Mouse (Mus musculus) hindbrain, embryonic 15.5 days (tissue): ENCODE results near the gene Otud1. TPM values are rescaled to one million over a fixed set of nuclear protein-coding genes. Genes with fewer than 3 reads are reported as not detected.
A peak's percentile ranks its signal among the peaks of the same experiment; 100 is the strongest.

Source experiments
- ATAC-seq: fragments of 200-750 bp; cut with Nextera tagmentation; 2 replicates; pipeline ENCODE4 v1.8.0; 2017; ENCODE audit warnings: low read depth, moderate number of reproducible peaks, moderate TSS enrichment; ENCODE audit not compliant: low FRiP score
- H3K27ac ChIP-seq: fragments of 300-500 bp; sonication (generic); replicated peaks from 2 replicates; pipeline ENCODE4 v1.5.1; 2015; ENCODE audit warnings: mild to moderate bottlenecking, inconsistent platforms
- H3K27me3 ChIP-seq: fragments of 300-500 bp; sonication (generic); 2 replicates; pipeline ENCODE4 v1.6.1; 2015; ENCODE audit warnings: control low read depth, inconsistent platforms
- H3K36me3 ChIP-seq: fragments of 300-500 bp; sonication (generic); 2 replicates; pipeline ENCODE4 v1.6.1; 2015; ENCODE audit warnings: control low read depth, inconsistent platforms
- H3K4me1 ChIP-seq: fragments of 300-500 bp; sonication (generic); replicated peaks from 2 replicates; pipeline ENCODE4 v1.6.1; 2015; ENCODE audit warnings: control low read depth, inconsistent platforms
- H3K4me2 ChIP-seq: fragments of 300-500 bp; sonication (generic); 2 replicates; pipeline ENCODE4 v1.6.1; 2015; ENCODE audit warnings: moderate library complexity, mild to moderate bottlenecking, inconsistent platforms
- H3K4me3 ChIP-seq: fragments of 300-500 bp; sonication (generic); 2 replicates; pipeline ENCODE4 v1.5.1; 2015; ENCODE audit warnings: mild to moderate bottlenecking, inconsistent platforms
- H3K9ac ChIP-seq: fragments of 300-500 bp; sonication (generic); 2 replicates; pipeline ENCODE4 v1.6.1; 2015; ENCODE audit warnings: inconsistent platforms
- H3K9me3 ChIP-seq: fragments of 300-500 bp; sonication (generic); 2 replicates; pipeline ENCODE4 v1.6.1; 2016; ENCODE audit warnings: control low read depth, inconsistent platforms
- WGBS: fragments of 180-500 bp; shearing (Covaris S2); methylation state at CpG from one replicate; pipeline ENCODE4 v1.1.7; 2015; 5-methylcytosine and 5-hydroxymethylcytosine counted together
- polyA plus RNA-seq: library from polyadenylated mRNA; unstranded; fragments of >200 nt; fragmentation: Nextera tagmentation; extraction: Ambion mirVana; gene quantifications from 2 replicates; pipeline ENCODE4 v1.2.1, GENCODE M21; 2015

Otud1 gene
- polyA plus RNA-seq, 1 experiment from 2014 or later, result 1.7 TPM

DNA sequence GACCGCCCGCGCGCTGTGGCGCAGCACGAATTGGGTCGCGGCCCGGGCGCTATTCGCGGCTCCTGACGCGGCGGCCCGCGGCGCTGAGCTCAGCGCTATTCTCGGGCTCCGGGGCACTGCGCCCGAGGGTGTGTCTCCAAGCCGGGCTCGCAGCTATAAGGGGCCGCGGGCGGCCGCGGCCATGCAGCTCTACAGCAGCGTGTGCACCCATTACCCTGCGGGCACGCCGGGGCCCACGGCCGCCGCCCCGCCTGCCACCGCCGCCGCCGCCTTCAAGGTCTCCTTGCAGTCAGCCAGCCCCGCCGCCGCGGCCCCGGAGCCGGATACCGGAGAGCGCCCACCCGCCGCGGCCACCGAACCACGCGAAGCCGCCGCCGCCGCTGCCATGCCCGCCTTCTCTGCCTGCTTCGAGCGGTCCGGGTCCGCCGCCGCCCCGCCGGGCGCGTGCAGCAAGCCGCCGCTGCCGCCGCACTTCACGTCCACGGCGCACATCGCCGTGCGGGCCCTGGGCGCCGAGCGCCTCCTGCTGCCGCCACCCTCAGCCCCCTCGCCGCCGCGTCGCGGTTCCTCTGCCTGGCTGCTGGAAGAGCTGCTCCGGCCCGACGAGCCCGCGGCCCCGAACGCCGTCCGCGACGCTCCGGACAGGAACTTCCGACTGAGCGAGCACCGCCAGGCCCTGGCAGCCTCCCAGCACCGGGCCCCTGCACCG lies 483 bp downstream of the Otud1 start:
- Histone ChIP-seq H3K36me3 (no peaks in the 10 kb centered on the region), H3K27ac (peak overlapping the region; percentile 84), H3K27me3 (peaks cover 21% of the 10 kb centered on the region), H3K4me2 (peak overlapping the region; percentile 79), H3K9ac (peak overlapping the region; percentile 71), H3K9me3 (no peaks in the 10 kb centered on the region), H3K4me1 (peaks cover 23% of the 10 kb centered on the region), H3K4me3 (peak overlapping the region; percentile 89)
- ATAC-seq, result peak; percentile 92
- under 1% methylated on average over 96 of the region's 108 CpGs for WGBS

DNA sequence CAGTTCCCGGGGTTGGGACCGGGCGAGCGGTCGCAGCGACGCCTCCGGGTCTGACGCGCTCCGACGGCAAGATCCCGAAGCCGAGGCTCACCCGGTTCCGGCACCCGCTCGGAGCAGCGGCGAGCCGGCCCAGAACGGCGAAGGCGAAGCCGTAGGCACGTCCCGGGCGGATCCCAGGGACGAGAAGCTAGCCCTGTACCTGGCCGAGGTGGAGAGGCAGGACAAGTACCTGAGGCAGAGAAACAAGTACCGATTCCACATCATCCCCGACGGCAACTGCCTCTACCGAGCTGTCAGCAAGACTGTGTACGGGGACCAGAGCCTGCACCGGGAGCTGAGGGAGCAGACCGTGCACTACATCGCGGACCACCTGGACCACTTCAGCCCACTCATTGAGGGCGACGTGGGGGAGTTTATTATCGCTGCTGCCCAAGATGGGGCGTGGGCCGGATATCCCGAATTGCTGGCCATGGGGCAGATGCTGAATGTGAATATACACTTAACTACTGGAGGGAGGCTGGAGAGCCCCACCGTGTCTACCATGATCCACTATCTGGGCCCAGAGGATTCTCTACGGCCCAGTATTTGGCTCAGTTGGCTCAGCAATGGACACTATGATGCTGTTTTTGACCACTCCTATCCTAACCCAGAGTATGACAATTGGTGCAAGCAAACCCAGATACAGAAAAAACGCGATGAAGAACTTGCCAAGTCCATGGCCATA lies 1.3 kb downstream of the Otud1 start:
- Histone ChIP-seq H3K9me3 (no peaks in the 10 kb centered on the region), H3K27ac (peak overlapping the region; percentile 84), H3K4me1 (peaks cover 23% of the 10 kb centered on the region), H3K4me3 (peak overlapping the region; percentile 89), H3K9ac (peak overlapping the region; percentile 71), H3K36me3 (no peaks in the 10 kb centered on the region), H3K4me2 (peak overlapping the region; percentile 79), H3K27me3 (peaks cover 21% of the 10 kb centered on the region)
- ATAC-seq, result 0 out of 2 replicates have a peak, but pooled peaks have one; percentile 1
- 2% methylated on average over 49 of the region's 49 CpGs for WGBS

DNA sequence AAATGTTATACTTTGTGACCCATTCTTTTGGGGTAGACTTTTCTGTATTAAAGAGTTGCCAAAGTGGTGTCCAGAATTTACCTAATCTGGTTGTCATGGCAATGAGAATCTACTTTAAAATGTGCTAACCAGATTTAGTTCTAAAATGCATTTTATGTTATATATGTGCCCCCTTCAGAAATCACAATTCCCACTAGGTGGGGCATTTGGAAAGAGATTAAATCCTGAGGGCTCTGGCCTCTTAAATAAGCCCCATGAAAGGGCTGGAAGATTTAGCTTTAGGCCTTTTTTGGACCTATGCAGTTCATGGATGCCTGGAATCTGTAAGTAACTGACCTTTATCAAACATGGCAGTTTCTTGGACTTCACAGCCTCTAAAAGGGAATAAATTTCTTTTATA lies 3.3 kb downstream of the Otud1 start:
- H3K4me1 ChIP-seq, result peaks cover 23% of the 10 kb centered on the region
- no peaks in the 10 kb centered on the region for H3K9me3 ChIP-seq
- peaks cover 9% of the 10 kb centered on the region for H3K27me3 ChIP-seq
- no peak for ATAC-seq
- H3K9ac ChIP-seq, result no peak overlapping the region
- no peaks in the 10 kb centered on the region for H3K36me3 ChIP-seq
- no peak overlapping the region for H3K27ac ChIP-seq
- H3K4me2 ChIP-seq, result 0 out of 2 replicates have a peak overlapping the region, but pooled peaks have one; percentile 2
- H3K4me3 ChIP-seq, result no peak overlapping the region

DNA sequence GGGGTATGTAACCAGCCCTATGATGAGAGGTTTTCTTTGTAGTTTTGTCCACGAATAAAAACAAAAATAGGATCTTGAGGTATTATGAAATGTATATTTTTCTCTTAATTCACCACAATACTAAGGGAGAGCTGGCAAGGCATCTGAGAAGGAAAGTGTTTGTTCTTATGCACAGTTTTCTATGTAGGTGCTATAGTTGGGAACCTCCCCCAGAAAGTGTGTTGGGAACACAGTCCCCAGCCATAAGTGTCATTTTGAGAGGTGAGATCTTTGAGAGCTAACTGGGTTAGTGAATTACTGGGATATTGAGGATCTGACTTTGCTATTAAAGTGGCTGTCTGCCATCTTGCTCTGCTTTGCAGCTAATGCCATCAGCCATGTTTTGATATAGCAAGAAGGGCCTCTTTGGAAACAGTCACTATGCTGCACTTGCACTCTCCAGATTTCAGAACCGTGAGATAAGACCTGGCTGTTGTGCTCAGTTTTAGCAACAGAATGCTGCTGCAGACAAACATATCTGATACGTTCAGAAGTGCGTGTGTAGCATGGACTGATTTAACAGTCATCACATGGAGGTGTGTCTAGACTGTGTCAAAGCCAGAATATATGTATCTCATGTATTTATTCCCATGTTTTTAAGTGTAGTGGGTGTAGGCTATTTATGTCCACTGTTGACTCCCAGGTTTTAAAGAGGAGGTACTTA lies 5.7 kb downstream of the Otud1 start:
- 82% methylated on average over 4 of the region's 4 CpGs for WGBS
- Histone ChIP-seq H3K27me3 (peaks cover 7% of the 10 kb centered on the region), H3K27ac (no peak overlapping the region), H3K4me2 (no peak overlapping the region), H3K4me3 (no peak overlapping the region), H3K4me1 (peaks cover 15% of the 10 kb centered on the region), H3K9me3 (no peaks in the 10 kb centered on the region), H3K9ac (no peak overlapping the region), H3K36me3 (no peaks in the 10 kb centered on the region)
- ATAC-seq, result no peak

DNA sequence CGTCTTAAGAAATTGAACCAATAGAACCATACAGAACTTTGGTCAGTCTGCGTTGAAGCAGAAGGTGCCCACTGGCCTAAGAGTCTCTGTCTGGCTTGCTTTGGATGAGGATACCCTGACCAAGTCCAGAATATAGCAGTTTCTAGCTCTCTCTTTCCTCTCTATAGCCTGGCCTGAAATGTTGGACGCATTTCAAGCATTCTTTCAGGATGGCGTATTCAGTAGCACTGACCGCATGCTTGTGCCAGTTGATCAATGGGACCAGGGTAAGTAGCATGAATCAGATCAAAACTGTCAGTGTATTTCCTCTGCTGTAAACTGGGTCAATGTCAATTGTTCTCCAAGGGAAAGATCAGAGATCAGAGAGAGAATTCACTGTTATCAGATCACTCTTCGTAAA lies 6.6 kb downstream of the Otud1 start:
- no peaks in the 10 kb centered on the region for H3K36me3 ChIP-seq
- no peak overlapping the region for H3K27ac ChIP-seq
- ATAC-seq, result no peak
- H3K27me3 ChIP-seq, result peaks cover 4% of the 10 kb centered on the region
- no peak overlapping the region for H3K9ac ChIP-seq
- no peak overlapping the region for H3K4me2 ChIP-seq
- H3K4me1 ChIP-seq, result peaks cover 7% of the 10 kb centered on the region
- WGBS, result 64% methylated on average over 6 of the region's 6 CpGs
- H3K4me3 ChIP-seq, result no peak overlapping the region
- H3K9me3 ChIP-seq, result no peaks in the 10 kb centered on the region

DNA sequence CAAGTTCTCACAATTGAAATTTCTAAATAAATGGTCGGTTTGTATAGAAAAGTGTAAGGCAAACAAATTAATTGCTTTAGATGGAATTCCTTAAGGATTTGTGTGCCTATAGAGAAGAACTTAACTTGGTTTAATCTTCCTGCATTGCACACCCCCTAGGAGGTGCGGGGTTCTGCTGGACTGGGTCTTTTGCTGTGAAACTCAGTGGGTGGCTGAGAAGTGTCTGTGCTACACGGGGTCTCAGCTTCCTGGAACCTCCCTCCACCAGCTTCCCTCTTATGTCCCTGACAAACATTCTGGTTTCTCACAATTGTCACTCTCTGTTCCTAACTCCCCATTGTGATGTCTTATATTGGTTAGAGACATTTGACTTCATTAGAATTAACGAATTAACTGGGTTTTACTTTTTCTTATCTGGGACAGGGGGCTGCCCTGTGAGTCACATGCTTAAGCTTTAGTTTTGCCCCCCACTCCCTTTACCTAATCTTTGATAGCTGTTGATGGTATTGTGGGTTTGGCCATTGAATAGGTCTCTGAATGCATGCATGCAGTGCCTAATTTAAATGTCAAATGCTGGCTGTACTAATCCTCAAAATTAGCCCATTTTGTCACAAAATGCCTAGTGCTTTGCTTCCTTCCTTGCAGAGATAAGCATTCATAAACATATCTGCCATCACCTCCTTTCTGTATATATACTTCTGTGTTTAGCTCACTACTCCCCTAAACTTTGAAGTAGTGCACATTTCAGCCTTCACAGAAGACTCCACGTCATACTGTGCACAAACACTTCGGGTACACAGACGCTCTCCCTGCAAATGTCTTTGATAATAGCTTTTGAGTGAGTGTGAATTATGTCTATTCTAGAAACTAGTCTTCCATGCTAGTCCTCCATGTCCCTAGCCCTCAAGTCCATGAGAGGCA lies 7.3 kb downstream of the Otud1 start:
- 0 out of 2 replicates have a peak, but pooled peaks cover 3% of the 10 kb centered on the region for H3K4me1 ChIP-seq
- H3K4me2 ChIP-seq, result no peak overlapping the region
- no peak overlapping the region for H3K27ac ChIP-seq
- no peak overlapping the region for H3K4me3 ChIP-seq
- H3K36me3 ChIP-seq, result no peaks in the 10 kb centered on the region
- H3K9me3 ChIP-seq, result no peaks in the 10 kb centered on the region
- 47% methylated on average over 7 of the region's 7 CpGs for WGBS
- no peaks in the 10 kb centered on the region; the same call in 1 of the 2 replicates for H3K27me3 ChIP-seq
- H3K9ac ChIP-seq, result no peak overlapping the region
- no peak for ATAC-seq

DNA sequence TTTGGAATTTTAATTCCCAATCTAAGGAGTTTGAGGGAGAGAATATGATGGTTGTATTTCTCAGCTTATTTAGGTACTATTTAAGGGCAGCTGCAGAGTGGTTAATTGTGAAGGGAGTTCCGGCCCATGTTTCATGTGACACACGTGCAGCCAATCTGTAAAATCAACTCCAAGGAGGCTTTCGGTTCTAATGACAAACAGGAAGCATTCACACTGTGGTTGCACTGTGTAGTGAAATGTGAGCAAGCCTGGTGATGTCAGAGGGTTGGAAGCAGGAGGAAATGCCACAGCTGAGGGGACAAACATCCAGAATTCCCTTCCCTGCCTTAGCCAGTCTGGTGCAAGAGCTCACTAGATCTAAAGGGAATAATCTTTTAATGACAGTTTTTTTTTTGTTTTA lies 8.3 kb downstream of the Otud1 start:
- ATAC-seq, result no peak
- H3K9ac ChIP-seq, result no peak overlapping the region
- H3K4me3 ChIP-seq, result no peak overlapping the region
- H3K27me3 ChIP-seq, result no peaks in the 10 kb centered on the region
- H3K4me2 ChIP-seq, result no peak overlapping the region
- no peaks in the 10 kb centered on the region for H3K9me3 ChIP-seq
- WGBS, result 61% methylated on average over 3 of the region's 3 CpGs
- H3K4me1 ChIP-seq, result no peaks in the 10 kb centered on the region
- H3K36me3 ChIP-seq, result no peaks in the 10 kb centered on the region
- no peak overlapping the region for H3K27ac ChIP-seq

DNA sequence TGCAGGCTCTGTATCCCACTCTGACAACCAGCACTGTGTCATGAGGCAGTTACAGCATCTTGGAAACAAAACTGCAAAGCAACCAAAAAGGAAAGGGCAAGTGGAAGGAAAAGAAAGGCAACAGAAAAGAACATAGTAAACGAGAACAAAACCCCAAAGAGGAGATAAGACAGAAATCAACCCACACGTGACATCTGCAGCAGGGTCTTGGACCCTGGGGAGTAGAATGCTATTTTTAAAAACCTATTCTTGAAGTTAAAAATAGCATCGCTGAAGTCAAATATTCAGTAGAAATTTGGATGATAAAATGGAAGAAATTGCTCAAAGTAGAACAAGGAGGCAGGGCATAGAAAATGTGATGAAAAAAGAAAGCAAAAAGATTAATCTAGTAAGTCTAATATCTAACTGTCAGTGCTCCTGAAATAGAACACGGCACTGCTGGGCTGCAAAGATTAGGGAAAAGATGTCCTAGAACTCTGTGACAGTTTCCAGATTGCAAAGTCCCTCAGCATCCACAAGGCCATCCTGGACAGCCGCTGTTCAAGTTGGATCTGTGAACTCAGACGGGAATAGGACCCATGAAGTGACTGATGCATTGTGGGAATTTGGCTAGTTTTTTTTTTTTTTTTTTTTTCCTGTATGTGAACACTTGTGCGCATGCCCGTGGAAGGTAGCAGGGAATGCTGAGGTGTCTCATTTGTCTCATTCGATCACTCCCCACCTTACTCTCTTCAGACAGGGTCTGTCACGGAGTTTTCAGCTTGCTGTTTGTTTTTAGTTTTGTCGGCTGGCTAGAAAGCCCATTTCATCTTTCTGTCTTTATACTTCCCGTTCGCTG lies 13.5 kb downstream of the Otud1 start:
- H3K9ac ChIP-seq, result no peak overlapping the region
- H3K4me2 ChIP-seq, result no peak overlapping the region
- WGBS, result 85% methylated on average over 13 of the region's 13 CpGs
- H3K36me3 ChIP-seq, result no peaks in the 10 kb centered on the region
- no peak overlapping the region for H3K27ac ChIP-seq
- no peak for ATAC-seq
- H3K9me3 ChIP-seq, result no peaks in the 10 kb centered on the region
- H3K27me3 ChIP-seq, result no peaks in the 10 kb centered on the region
- H3K4me1 ChIP-seq, result no peaks in the 10 kb centered on the region
- no peak overlapping the region for H3K4me3 ChIP-seq

DNA sequence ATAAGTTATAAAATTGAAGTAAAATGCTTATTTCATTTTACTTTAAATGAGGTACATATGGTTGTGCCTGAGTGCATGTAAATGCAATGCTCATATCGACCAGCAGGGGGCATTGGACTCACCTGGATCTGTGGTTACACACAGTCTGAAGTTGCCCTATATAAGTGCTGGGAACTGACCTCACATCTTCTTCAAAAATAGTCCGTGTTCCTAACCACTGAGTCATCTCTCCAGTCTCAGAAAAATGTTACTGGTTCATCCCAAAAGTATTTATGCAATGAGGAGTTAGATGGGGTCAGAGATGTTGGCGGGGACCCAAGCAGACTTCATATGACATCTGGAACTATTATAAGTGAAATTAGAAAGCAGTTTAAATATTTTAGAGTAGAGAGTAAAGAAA lies 25.4 kb downstream of the Otud1 start:
- Histone ChIP-seq H3K4me3 (no peak overlapping the region), H3K27ac (no peak overlapping the region), H3K4me2 (no peak overlapping the region), H3K9me3 (no peaks in the 10 kb centered on the region), H3K36me3 (no peaks in the 10 kb centered on the region), H3K9ac (no peak overlapping the region), H3K27me3 (no peaks in the 10 kb centered on the region), H3K4me1 (no peaks in the 10 kb centered on the region)
- WGBS, result 53% methylated on average over 3 of the region's 3 CpGs
- ATAC-seq, result no peak

DNA sequence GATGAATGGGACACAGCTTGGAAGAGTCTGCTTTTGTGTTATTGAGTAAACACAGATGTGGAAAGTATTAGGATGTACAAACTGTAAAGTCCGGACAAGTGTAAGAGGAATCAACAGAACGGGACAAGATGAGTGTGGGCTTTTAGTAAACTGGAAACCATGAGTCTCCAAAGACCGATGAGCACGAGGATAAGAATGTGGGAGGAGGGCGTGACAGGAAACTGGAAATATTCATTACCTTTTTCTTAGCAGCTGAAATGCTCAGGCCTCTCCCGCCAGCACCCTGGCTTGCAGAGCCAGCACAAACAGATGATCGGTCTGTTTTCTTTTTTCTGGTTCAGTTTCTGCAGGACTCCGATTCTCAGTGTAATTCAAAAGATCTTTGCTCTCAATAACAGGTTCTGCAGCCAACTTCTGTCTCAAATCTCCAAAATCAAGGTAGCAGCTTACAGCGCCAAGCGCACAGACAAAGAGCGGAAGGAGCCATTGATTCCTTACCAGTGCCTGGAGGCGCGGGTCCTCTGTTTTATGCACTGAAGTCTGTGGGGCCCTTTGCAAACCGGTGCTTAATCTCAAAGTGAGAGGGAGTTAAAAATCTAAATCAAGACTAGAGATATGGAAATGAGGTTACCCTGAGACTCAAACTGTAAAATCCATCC lies 28.1 kb downstream of the Otud1 start:
- H3K4me3 ChIP-seq, result no peak overlapping the region
- H3K9ac ChIP-seq, result no peak overlapping the region
- H3K4me2 ChIP-seq, result no peak overlapping the region
- no peak overlapping the region for H3K27ac ChIP-seq
- H3K4me1 ChIP-seq, result no peaks in the 10 kb centered on the region
- H3K27me3 ChIP-seq, result no peaks in the 10 kb centered on the region
- H3K36me3 ChIP-seq, result no peaks in the 10 kb centered on the region
- no peak for ATAC-seq
- no peaks in the 10 kb centered on the region for H3K9me3 ChIP-seq
- WGBS, result 69% methylated on average over 14 of the region's 14 CpGs
